Mouse (Mus musculus) frontal cortex, adult 2 months (tissue): Measurements from ENCODE around the gene Fbrsl1. TPM values are rescaled to one million over a fixed set of nuclear protein-coding genes. Genes with fewer than 3 reads are reported as not detected.
A peak's percentile ranks its signal among the peaks of the same experiment; 100 is the strongest.

Experiments used
- DNase-seq, 2 experiments: peaks; one replicate each; pipeline ENCODE4 v3.0.0; 2022; ENCODE audit warnings: low spot score in 1 of 2; ENCODE audit errors: extremely low spot score in 1 of 2
- polyA plus RNA-seq: library from polyadenylated mRNA; depleted of rRNA; stranded (reverse); fragments of >200 nt; gene quantifications from 2 replicates; pipeline ENCODE4 v1.2.3, GENCODE M21; 2012; rRNA removed

Fbrsl1 gene
- 54.9 and 60.8 TPM in 2 replicates for polyA plus RNA-seq

DNA sequence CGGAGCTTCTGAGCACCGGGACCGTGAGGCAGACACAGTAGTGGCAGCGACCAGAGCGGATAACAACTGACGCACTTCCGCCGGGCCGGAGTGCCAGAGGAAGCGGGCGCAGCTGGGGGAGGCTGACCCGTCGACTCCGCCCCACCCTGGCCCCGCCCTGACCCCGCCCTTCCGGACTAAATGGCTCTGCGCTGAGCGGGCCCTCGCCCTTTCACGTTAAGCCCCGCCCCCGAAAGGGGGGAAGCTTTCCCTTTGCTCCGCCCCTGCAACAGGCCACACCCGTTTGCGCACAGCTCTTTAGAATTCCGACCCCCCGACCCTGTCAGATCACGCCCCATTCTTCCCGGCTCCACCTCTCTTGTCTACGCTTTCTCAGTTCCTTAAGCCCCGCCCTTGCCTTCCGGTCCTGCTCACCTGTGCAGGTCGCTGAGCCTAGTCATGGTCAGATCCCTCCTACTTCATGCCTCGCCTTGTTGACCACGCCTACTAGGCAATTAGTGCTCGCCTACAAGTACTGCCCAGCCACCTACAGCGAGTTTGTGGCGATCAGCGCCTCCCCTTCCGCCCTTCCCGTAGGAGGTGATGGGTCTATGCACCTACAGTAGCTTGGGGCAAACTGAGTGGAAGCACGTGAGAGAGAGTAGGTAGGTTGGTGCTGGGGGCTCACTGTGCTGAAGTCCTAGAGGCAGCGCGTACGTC, at the start of gene Fbrsl1:
TSS of gene Fbrsl1 (minus strand) at position 68 of the 699 bp plus-strand sequence.
- DNase-seq, result peak; percentile 90 to 92

GRCm38 (mm10) chr5:110498071-110498470, 49.8 kb upstream of the Fbrsl1 start:
- DNase-seq, result no peak

DNA sequence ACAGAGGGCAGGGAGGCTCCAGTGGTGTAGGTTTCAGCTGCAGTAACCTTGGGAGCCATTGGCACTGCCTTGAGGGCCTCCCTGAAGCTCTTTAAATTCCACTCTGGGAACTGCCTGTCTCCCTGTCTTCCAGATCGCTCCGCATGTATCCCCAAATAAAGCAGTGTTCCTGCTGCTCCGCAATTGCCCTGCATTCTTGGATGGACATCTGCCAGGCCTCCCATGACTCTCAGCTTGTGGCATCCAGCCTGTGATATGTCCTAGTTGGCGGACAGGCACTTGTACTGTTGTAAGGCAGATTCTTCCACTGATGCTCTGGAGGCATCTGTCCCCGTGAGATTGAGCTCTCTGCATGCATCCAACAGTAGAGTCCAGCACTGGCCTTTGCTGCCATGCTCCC, 49.3 kb upstream of the Fbrsl1 start:
- peak in 1 of 2 experiments; percentile 32 for DNase-seq

DNA sequence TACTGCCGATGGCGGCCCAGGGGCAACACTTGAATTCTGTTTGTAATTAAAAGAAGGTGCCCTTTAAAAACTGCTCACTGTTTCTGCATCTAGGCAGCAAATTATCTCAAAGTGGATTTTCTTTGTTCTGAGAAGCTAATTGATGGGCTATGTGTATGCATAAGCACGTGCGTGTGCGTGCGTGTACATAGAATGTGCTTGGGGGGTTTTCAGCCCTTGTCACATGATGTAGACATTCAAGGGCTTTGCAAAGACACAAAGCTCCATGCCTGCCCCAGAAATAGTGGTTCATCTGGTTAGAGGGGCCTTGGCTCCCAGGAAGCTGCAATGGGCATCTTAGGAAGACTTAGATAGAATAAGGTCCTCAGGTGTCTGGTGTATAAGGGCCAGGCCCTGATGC, 46.7 kb upstream of the Fbrsl1 start:
- DNase-seq, result no peak

DNA sequence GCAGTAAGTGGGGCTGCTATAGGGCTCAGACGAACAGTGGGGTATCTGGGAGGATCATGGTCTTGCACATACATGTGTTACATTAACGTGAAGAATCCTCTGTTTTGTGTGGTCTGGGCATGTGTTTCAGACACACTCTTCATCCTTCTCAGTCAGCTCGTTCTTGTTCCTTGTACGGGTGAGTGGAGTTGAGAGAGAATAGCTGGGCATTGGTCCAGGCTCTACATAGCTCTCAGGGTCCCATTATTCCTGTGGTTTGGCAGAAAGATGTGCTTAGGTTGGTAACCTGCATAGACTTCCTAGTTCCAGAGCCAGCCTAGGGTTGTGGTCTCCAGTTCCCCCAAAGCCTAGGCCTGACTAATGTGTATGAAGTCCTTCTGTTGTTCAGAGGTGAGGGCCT, 46.1 kb upstream of the Fbrsl1 start:
- no peak for DNase-seq

DNA sequence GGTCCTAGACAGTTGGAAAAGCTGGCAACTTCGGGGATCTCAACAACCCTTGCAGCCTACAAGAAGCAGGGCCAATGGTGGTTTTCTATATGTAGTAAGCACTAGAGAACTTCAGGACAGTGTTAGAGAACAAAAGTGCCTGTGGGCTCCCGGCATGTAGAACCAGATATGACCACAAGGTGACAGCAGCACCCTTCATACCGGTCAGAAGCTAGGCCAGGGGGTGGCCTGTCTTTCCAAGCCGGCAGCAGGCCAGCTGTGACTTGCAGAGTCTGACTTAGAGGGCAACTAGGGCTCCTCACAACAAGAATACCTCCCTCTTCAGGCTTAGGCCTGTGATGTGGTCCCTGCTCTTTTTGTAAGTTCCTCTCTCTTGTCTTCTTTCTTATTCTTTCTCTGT, 45.5 kb upstream of the Fbrsl1 start:
- peak; percentile 26 to 86 for DNase-seq

- DNase-seq, result no peak
Observed at GRCm38 (mm10) chr5:110489639-110490038, 41.3 kb upstream of the Fbrsl1 start.

DNA sequence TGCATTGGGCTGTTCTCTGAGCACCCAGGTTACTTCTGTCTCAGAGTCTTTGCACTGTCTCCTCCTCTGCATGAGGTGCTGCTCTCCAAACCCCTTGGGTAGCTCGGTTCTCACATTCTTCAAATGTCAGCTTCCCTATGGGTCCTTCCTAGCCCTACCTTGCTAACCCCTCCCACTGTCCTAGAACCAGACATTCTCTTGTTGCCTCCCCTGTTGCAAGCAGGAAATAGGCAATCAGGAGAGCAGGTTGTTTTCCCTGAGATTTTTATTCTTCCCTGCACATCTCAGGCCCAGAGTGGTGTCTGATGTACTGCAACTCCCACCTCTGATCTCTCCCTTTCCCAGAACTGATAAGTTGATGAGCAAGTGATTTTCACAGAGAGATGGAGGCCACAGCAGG, 39.6 kb upstream of the Fbrsl1 start:
- DNase-seq, result no peak

GRCm38 (mm10) chr5:110486674-110487334, 38.5 kb upstream of the Fbrsl1 start:
- no peak for DNase-seq

GRCm38 (mm10) chr5:110484711-110485110, 36.4 kb upstream of the Fbrsl1 start:
- DNase-seq, result no peak

DNA sequence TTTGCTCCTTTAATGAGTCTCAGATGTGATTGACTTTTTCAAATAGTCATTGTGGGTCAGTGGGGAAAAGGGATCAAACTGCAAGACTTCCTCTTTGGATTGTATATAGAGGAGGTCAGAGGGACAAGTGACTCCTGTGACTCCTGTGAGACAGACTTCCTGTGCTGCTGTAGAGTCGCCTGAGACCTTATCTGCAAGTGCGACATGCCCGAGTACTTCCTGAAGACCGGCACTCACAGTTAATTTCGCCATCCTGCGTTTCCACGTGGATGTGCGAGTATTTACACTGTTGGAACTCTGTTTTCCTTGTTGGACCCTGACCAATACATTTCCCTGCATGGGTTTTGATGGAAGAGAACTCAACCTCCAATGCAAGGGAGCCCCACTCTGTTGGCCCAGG, 30.9 kb upstream of the Fbrsl1 start:
- no peak for DNase-seq

DNA sequence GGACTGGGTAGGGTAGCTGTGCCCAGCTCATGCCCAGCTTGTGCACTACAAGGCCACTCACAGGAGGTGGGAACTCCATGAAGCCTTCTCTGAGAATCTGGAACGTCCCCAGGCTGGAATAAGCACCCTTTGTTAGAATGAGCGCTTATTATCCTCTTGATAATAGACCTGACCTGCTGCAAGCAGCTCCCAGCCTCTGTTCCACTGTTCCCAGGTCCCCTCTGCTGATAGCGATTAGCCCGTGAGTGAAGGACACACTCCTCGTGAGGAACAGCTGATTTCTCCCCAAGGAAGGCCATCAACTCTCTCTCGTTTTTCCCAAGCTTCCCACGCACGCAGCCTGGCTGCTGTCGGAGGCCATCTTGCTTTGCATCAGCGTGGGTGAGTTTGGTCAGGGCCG, 25.9 kb upstream of the Fbrsl1 start:
- no peak for DNase-seq

DNA sequence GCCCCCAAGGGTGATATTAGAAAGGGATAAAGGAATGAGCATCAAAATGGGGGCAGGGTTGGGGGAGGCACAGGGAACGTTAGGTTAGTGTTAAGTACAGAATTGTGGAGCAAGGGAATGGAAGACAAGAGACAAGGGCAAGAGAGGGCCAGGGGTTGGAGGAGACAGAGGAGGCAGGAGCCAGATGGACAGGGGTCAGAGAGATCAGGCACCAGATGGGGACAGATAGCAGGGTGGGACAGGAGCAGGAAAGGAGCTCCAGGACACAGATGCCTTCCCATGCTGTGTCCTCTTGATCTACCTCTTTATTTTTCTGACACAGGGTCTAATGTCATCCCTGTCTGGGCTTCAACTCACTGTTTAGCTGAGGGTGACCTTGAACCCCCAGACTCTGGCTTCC, 24.5 kb upstream of the Fbrsl1 start:
- DNase-seq, result no peak

DNA sequence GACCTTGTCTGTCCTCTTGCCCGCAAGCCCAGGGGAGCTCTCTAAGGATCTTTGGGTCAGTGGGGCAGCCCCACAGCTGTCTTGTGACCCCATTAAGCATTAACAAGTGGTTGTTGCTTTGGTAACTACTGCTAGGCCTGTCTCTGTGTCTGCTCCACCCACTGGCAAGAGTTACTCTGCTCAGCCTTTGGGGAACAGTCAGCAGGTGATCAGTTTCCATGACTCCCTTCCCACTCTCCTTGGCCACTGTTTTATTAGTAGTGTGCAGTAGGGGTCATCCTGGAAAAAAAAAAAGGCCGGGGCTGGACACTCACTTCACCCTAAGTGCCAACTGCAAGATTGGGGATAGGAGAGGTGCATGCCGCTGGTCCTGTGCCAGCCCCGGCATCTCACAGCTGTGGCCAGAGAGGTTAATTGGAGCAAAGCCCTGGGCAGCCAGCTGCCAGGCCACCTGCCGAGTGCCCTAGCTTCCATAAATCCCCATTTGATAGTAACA, 23.7 kb upstream of the Fbrsl1 start:
- DNase-seq, result no peak

DNA sequence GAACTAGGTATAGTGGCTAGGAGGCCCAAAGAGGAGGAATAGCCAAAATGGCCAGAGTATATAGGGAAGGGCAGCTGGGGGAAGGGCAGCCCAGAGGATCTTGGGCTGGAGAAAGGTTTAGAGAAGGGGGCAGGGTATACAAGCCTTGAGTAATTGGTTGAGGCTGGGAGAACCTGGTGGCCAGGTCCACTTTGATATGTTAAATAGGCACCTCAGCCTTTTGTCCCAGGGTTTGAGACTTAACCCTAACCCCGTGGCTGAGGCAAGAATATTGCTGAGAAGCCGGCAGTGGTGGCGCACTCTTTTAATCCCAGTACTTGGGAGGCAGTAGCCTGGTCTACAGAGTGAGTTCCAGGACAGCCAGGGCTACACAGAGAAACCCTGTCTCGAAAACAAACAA, 23.0 kb upstream of the Fbrsl1 start:
- DNase-seq, result no peak

- no peak for DNase-seq
Observed at GRCm38 (mm10) chr5:110469227-110469925, 21.1 kb upstream of the Fbrsl1 start.

DNA sequence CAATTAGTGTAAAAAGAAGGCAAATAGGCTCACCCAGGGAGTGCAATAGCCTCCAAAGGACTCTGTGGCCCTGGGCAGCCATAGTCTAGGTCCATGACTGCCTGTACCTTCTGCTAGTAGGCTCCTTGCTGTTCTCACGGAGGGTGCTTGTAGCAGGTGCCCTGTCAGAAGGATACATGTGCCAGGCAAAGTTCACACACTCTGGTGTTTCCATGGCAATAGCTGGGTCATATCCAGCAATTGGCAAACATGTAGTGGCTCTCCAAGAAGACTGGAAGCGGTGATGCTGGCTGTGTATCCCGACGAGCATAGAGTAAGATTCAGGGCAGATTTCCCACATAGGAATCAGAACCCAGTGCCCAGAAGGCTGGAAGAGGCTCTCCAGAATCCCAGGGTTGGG, 20.0 kb upstream of the Fbrsl1 start:
- DNase-seq, result no peak

- peak in 1 of 2 experiments; percentile 38 for DNase-seq
Observed at GRCm38 (mm10) chr5:110467725-110468124, 19.4 kb upstream of the Fbrsl1 start.

DNA sequence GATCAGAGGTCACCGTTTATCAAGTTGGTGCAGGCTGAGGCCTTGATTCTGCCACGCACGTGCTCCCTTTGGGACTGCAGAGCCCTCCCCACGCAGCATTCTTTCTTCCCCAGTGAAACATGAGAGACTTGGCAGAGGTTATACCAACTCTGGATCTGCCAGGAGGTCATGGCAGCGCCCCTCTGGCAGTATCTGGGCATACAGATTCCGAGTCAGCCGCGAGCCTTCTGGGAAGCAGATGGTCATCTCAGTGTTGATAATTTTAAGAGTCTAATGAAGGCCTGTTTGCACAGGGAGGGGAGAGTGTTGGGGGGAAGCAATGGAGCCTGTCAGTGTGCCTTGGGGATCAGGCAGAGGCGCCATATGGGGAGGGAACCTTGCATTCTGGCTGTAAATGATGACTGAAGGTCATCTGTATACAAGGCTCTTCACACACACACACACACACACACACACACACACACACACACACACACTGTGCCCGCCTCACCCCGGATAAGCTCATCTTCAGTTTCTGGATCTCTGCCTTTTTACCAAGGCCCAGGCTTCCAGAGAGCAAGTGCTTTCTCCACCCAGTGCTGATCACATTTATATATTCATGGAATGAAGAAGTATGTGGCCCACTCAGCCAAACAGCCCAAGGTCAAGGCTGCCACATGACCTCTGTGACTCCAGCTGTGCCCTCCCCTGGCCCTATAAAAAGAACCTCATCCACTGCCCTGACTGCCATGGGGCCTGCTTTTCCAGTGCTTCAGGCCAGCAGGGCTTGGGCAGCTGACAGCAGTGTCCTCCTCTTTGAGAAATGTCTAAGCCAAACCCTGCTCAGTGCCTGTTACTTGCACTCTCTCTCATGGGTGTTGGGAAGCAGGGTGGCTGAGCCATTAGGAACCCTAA, 18.5 kb upstream of the Fbrsl1 start:
- DNase-seq, result no peak

DNA sequence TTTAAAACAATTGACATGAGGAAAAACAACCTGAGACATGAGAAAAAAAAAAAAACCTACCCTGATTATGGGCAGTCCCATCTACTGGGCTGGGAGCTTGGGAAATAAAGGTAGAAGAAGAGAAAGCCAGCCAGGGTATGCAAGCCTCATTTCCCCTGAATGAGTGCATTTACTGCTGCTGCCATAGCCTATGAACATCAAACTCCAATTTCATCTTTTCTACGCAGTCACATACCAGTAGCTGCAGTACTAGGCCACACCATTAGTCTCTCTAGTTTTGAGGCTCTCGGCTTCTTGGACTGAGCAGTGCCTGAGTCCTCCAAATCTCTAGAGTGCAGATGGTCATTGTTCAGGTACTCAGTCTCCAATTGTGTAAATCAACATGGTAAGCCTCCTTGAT, 14.3 kb upstream of the Fbrsl1 start:
- DNase-seq, result no peak

DNA sequence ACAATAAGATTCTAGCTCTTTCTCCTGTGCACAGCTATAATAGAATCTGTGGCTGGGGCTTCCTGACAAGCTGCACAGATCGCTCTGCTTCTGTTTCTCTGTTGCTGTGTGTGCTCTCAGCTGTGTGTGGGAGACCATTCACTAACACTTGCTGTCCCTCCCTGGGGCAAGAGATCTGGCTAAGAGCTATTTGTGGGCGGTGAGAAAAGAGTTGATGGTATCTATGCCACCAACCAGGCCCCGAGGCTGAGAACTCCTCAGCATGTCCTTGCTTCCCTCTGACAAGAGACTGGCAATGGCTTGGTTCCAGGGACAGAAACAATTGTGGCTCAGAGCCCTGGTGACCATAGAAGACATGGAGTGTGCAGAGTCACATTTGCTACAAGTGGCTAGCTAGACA, 10.6 kb upstream of the Fbrsl1 start:
- DNase-seq, result peak; percentile 62 to 71
